Mouse (Mus musculus) E14TG2a.4 (cell line): ENCODE results near the gene Stard5.
A peak's percentile ranks its signal among the peaks of the same experiment; 100 is the strongest.

Experiments used
- CTCF ChIP-seq: conservative IDR thresholded peaks from 2 replicates; pipeline ENCODE4 v1.5.1; 2014; ENCODE audit warnings: low read length
- NANOG ChIP-seq: IDR thresholded peaks from 2 replicates; pipeline ENCODE4 v1.6.1; 2014; ENCODE audit warnings: borderline replicate concordance, low read length, mixed read lengths
- POU5F1 ChIP-seq: IDR thresholded peaks from 2 replicates; pipeline ENCODE4 v1.6.1; 2014; ENCODE audit warnings: low read length, borderline replicate concordance

DNA sequence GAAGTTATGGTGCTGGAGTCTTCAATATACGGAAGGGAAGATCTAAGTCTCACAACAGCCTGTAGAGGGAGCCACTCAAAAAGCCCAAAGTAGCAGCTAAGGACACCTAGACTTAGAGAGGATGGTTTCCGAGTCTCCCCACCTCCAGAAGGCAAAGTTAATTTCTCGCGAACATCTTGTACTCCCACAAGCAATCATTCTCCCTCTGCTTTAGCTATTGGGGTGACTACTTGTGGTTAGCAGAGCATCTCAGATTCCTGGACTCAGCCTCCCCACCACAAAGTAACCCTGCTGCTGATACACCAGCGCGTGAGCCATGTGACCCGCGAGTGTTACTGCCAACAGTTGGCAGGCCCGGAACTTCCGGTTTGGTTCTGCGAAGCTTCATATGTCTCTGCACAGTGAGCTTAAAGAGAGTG lies 28.5 kb downstream of the Stard5 start:
- TF ChIP-seq CTCF: peak; percentile 17
- TF ChIP-seq POU5F1: no peak
- TF ChIP-seq NANOG: no peak
